Mouse (Mus musculus) natural killer cell, adult 2 months (primary cell): ENCODE results near the gene Yeats2.

Experiments used
- DNase-seq, 2 experiments: peaks; one replicate each; pipeline ENCODE4 v3.0.0; 2022; ENCODE audit warnings: low spot score in 2 of 2

Gene Yeats2

GRCm38 (mm10) chr16:20191161-20191882 lies 50.5 kb downstream of the Yeats2 start:
- DNase-seq: no peak

- DNase-seq: no peak
Measured at GRCm38 (mm10) chr16:20192043-20192442, 51.2 kb downstream of the Yeats2 start.

GRCm38 (mm10) chr16:20195546-20195945 lies 54.7 kb downstream of the Yeats2 start:
- DNase-seq: peak in 1 of 2 experiments; percentile 38

GRCm38 (mm10) chr16:20196962-20197361 lies 56.1 kb downstream of the Yeats2 start:
- no peak for DNase-seq

- no peak for DNase-seq
Measured at GRCm38 (mm10) chr16:20199501-20200201, 58.8 kb downstream of the Yeats2 start.

- peak; percentile 11 to 30 for DNase-seq
Measured at GRCm38 (mm10) chr16:20213591-20214226, 72.8 kb downstream of the Yeats2 start.

- DNase-seq: no peak
Measured at GRCm38 (mm10) chr16:20222726-20223125, 81.9 kb downstream of the Yeats2 start.

- DNase-seq: no peak
Measured at GRCm38 (mm10) chr16:20226676-20227075, 85.8 kb downstream of the Yeats2 start.

GRCm38 (mm10) chr16:20227504-20227903 lies 86.6 kb downstream of the Yeats2 start:
- no peak for DNase-seq

- DNase-seq: no peak
Measured at GRCm38 (mm10) chr16:20228167-20228566, 87.3 kb downstream of the Yeats2 start.

- no peak for DNase-seq
Measured at GRCm38 (mm10) chr16:20234406-20234805, 93.5 kb downstream of the Yeats2 start.

- DNase-seq: no peak
Measured at GRCm38 (mm10) chr16:20237426-20237825, 96.6 kb downstream of the Yeats2 start.

- no peak for DNase-seq
Measured at GRCm38 (mm10) chr16:20238646-20239045, 97.8 kb downstream of the Yeats2 start.

- no peak for DNase-seq
Measured at GRCm38 (mm10) chr16:20240468-20241414, 99.9 kb downstream of the Yeats2 start, which contains the start of gene Map6d1. Map6d1 (minus strand) TSS chr16:20241358.

GRCm38 (mm10) chr16:20247103-20247502 lies 106.2 kb downstream of the Yeats2 start:
- no peak for DNase-seq

- DNase-seq: no peak
Measured at GRCm38 (mm10) chr16:20248442-20249174, 107.7 kb downstream of the Yeats2 start.

GRCm38 (mm10) chr16:20257926-20258325 lies 117.1 kb downstream of the Yeats2 start:
- DNase-seq: no peak

- DNase-seq: no peak
Measured at GRCm38 (mm10) chr16:20265089-20265488, 124.2 kb downstream of the Yeats2 start.

GRCm38 (mm10) chr16:20271339-20271738 lies 130.5 kb downstream of the Yeats2 start:
- DNase-seq: no peak

GRCm38 (mm10) chr16:20272994-20273393 lies 132.1 kb downstream of the Yeats2 start:
- no peak for DNase-seq

- no peak for DNase-seq
Measured at GRCm38 (mm10) chr16:20279395-20279794, 138.5 kb downstream of the Yeats2 start.
